Mouse (Mus musculus): ENCODE measurements around the gene Hipk1.

Hipk1 gene

DNA sequence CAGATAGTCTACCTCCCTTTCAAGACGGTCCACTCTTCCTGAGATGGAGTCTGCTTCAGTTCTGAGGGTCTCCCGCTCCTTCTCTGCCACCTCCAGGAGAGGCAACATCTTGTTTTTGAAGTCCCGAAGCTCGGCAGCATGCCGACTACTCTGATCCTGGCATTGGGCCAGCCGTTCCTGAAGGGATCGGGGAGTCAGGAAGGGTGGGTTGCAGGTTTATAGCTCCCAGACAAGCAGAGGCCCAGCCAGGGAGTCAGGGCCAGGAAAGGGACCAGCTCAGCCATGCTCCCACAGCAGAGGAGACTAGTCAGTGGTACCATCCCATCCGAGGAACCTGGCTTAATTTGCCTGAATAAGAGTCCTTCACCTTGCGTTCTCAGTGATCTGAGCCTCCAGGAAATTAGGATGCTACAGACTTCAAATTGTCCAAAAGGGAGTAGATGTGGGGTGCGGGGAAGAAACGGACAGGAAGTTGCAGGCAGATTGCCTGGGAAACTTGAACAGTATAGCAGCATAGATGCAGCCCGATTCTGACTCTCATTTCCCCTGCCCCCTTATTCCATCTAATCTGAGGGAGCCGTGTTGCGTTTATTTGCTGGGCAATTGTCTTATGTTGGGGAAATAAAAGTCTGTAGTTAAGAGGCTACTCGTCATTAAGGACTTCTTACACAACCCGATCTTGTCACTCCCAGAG, 54.2 kb downstream of the Hipk1 start:
- no peak for TF ChIP-seq GATA4 (IDR thresholded peaks at IDR 0.05; ENCODE audit: insufficient replicate concordance, low read length)

DNA sequence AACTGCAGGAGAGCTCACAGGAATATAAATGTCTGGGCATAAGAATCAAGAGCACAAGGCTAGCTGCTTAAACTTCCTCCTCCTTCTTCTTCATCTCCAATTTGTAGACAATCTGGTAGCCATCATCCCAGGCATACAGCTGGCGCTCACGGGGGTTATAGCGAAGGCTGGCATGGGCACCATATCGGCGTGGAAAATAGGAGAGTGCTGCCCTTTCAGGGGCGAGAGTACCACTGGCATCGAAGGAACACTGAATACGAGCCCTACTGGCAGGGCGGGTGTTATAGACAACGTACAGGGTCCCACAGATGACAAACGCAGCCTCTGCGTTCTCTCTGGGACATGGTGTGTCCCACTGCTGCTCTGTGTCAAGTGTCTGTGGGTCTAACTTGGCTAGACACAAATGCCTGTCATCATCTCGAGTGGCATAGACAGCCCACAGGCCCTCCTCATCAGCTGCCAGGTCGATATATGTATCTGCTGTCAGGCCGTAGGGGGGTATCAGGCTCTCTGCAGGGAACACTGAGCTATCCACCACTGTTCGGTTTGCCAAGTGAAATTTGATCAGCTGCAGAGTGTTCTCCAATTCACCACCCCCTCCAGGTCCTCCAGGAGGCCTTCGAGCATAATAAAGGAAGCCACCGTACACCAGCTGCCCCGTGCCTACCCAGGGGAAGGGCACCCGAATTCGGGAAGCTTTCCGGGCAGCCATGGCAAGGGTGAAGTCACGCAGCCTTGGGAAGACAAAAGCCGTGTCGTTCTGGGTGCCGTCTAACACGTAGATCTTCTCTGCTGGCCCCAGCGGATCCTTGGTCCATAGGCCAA, 55.4 kb downstream of the Hipk1 start:
- TF ChIP-seq GATA4 (IDR thresholded peaks at IDR 0.05; ENCODE audit: insufficient replicate concordance, low read length): no peak

DNA sequence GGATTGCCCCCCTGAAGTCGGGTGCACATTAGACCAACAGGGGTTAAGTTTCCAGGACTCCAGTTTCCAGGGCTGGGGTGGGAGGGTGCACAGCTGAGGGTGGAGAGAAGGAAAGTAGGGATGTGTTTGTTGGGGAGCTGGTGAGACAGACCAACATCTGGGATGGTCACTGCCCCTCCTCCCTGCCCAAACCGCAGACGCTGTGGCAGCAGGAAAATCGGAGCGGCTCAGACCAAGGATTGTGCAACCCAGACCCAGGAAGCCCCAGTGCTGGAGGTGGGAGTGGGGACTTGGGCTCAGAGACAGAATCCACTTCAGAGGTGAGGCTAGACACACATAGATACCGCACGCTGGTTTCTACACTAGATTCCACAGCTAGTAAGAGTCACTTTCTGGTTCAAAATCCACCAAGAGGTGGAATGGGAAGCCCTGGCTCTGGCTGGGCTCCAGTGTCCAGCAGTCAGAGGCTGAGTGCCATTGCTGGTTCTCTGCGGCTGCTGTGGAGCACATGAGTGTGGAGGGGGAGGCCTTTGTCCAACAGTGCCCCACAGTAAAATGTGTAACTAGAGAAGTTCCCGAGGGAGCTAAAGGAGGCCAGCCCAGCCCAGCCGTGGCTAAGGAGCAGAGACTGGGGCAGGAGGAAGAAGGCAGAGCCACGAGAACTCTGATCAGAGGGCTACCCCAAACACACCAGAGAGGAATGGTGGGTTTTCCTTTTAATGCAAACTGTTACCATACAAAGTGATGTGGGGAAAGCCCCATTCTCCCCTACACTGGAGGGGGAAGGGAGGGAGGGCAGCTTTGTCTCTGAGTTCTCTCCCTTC, 56.5 kb downstream of the Hipk1 start:
- TF ChIP-seq GATA4 (IDR thresholded peaks at IDR 0.05; ENCODE audit: insufficient replicate concordance, low read length): no peak

DNA sequence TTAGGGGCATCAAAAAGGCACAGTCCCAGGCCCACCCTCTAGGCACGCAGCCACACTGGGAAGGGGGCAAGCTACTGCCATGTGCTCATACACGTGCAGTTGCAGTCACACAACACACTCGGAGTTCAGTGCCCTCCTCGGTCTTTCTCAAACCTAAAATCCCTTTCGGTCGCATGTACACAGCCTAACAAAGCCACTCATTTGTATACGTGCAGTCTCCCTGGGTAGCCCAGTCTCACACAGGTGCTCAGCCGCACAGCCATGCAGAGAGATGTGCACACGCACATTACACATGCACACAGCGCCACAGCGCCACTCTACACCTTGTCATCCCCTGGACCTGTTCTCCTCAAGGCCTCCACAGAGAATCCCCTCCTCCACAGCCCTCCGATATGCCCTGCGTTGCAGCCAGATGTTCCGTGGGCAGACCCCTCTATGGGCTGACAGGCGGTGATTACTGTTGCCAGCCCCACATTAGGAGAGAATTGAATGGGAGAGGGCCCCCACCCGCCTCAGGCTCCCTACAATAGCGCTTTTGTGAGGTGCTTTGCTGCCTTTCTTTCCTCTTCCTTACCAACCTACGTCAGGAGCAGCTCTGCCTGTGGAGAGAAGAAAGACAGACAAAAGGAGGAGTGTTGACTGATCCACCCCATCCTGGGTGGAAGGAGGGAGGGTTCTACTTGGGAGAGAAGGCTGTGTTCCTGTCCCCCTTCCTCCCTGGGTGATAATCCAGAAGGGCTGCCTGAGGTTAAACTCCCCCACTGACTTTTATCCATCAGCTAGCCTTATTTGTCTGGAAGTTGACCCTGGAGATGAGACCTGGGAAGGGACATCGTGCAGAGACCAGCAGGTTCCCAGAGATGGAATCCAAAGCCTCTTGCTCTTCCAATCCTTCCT, 57.3 kb downstream of the Hipk1 start:
- no peak for TF ChIP-seq GATA4 (IDR thresholded peaks at IDR 0.05; ENCODE audit: insufficient replicate concordance, low read length)

DNA sequence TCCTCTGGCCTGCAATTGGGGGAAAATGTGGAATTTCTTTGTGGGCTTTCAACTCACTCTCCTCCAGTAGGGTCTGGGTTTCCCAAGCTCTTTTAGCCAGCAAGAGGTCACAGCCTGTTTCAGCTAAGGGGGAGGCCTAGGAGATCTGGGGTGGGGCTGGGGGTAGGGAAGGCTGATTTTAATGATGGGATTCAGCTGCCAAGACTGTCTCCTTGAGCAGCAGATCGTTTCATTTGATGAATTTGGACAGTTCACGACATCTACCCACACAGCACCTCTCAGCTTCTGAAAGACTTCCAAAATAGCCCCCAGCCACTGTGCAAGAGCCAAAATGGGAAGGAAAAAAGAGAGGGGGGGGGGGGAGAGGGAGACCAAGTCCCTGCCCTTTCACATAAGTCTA, 58.2 kb downstream of the Hipk1 start:
- TF ChIP-seq GATA4 (IDR thresholded peaks at IDR 0.05; ENCODE audit: insufficient replicate concordance, low read length): no peak

DNA sequence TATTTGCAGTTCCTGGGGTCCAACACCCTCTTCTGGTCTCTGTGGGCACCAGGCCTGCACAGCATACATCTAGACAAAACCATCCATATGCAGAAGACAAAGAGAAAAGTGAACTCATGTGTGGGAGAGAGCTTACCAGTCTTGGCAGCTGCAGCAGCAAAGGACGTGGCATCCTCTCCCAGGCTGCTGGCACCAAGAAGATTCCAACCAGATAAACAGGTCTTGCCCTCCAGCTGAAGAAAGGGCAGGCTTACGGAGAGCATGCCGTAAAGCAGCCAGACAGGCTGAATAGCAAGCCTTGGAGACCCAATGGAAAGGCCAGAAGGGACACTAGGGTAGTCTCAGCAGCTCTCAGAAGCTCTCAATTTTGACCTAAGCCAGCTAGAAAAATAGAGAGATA, 59.2 kb downstream of the Hipk1 start:
- TF ChIP-seq GATA4 (IDR thresholded peaks at IDR 0.05; ENCODE audit: insufficient replicate concordance, low read length): no peak

GRCm38 (mm10) chr3:103729850-103730249, 61.5 kb downstream of the Hipk1 start:
- no peak for TF ChIP-seq GATA4 (IDR thresholded peaks at IDR 0.05; ENCODE audit: insufficient replicate concordance, low read length)

GRCm38 (mm10) chr3:103727813-103728326, 63.5 kb downstream of the Hipk1 start:
- no peak for TF ChIP-seq GATA4 (IDR thresholded peaks at IDR 0.05; ENCODE audit: insufficient replicate concordance, low read length)

- TF ChIP-seq GATA4 (IDR thresholded peaks at IDR 0.05; ENCODE audit: insufficient replicate concordance, low read length): no peak
Observed at GRCm38 (mm10) chr3:103726642-103727041, 64.7 kb downstream of the Hipk1 start.

DNA sequence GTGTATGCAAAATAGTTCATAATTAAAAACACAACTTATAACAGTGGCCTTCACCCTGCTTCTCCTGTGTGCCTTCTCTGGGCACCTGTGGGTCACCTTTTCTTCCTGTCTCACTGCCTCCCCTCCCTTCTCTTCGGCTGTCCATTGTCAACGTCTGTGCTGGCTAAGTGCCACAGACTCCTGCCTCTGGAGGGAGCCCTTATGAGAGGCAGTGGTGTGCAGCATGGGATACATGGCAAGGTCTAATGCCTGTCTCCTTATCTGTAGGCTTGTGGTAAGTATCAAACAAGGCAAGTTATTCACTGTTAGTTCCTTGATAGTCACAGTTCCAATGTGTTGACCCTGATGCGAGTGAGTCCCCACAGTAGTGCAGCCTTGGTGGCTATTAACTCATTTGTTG, 67.2 kb downstream of the Hipk1 start:
- TF ChIP-seq GATA4 (IDR thresholded peaks at IDR 0.05; ENCODE audit: insufficient replicate concordance, low read length): no peak

GRCm38 (mm10) chr3:103718728-103719127, 72.6 kb downstream of the Hipk1 start:
- no peak for TF ChIP-seq GATA4 (IDR thresholded peaks at IDR 0.05; ENCODE audit: insufficient replicate concordance, low read length)

GRCm38 (mm10) chr3:103716774-103717760, 74.3 kb downstream of the Hipk1 start:
- no peak for TF ChIP-seq GATA4 (IDR thresholded peaks at IDR 0.05; ENCODE audit: insufficient replicate concordance, low read length)
